Mouse (Mus musculus) embryonic facial prominence, embryonic 11.5 days (tissue): ENCODE data around the gene Trim67. TPM values are rescaled to one million over a fixed set of nuclear protein-coding genes. Genes with fewer than 3 reads are reported as not detected.
"Not testable (repeated sequence)": the region's sequence is repeated elsewhere in the genome, so short reads cannot be mapped to it uniquely, and the experiment has no call there.

Source experiments
- ATAC-seq: fragments of 200-750 bp; cut with Nextera tagmentation; replicated peaks from 2 replicates; pipeline ENCODE4 v1.8.0; 2017; ENCODE audit warnings: low read depth; ENCODE audit not compliant: insufficient number of reproducible peaks, low FRiP score, low TSS enrichment
- DNase-seq: peaks from one replicate; pipeline ENCODE4 v3.0.0-alpha.2; 2015; ENCODE audit warnings: low spot score
- H3K27ac ChIP-seq: fragments of 300-500 bp; sonication (generic); replicated peaks from 2 replicates; pipeline ENCODE4 v1.5.1; 2014; ENCODE audit warnings: mild to moderate bottlenecking, low read depth, low read length, control low read depth
- H3K27me3 ChIP-seq: fragments of 300-500 bp; sonication (generic); 2 replicates; pipeline ENCODE4 v1.6.1; 2014; ENCODE audit warnings: mild to moderate bottlenecking, low read length, moderate library complexity, mixed read lengths; ENCODE audit not compliant: control insufficient read depth, insufficient read depth
- H3K36me3 ChIP-seq: fragments of 300-500 bp; sonication (generic); replicated peaks from 2 replicates; pipeline ENCODE4 v1.6.1; 2014; ENCODE audit warnings: low read depth, mild to moderate bottlenecking, low read length, moderate library complexity, mixed read lengths; ENCODE audit not compliant: control insufficient read depth, insufficient read depth
- H3K4me1 ChIP-seq: fragments of 300-500 bp; sonication (generic); 2 replicates; pipeline ENCODE4 v1.6.1; 2014; ENCODE audit warnings: low read length, mixed read lengths; ENCODE audit not compliant: control insufficient read depth, insufficient read depth
- H3K4me2 ChIP-seq: fragments of 300-500 bp; sonication (generic); 2 replicates; pipeline ENCODE4 v1.6.1; 2014; ENCODE audit warnings: low read depth, mild to moderate bottlenecking, control low read depth, low read length, moderate library complexity
- H3K4me3 ChIP-seq: fragments of 300-500 bp; sonication (generic); 2 replicates; pipeline ENCODE4 v1.5.1; 2014; ENCODE audit warnings: low read depth, low read length, control low read depth
- H3K9ac ChIP-seq: fragments of 300-500 bp; sonication (generic); replicated peaks from 2 replicates; pipeline ENCODE4 v1.6.1; 2014; ENCODE audit warnings: mild to moderate bottlenecking, control low read depth, low read length
- H3K9me3 ChIP-seq: fragments of 300-500 bp; sonication (generic); replicated peaks from 2 replicates; pipeline ENCODE4 v1.6.1; 2016; ENCODE audit warnings: mild to moderate bottlenecking, low read length, inconsistent platforms, mixed read lengths; ENCODE audit not compliant: control insufficient read depth
- WGBS: fragments of 180-500 bp; shearing (Covaris S2); extraction: QIAGEN DNeasy Blood & Tissue Kit; methylation state at CpG from one replicate; pipeline ENCODE4 v1.1.7; 2014; 5-methylcytosine and 5-hydroxymethylcytosine counted together
- polyA plus RNA-seq: library from polyadenylated mRNA; unstranded; fragments of >200 nt; fragmentation: Nextera tagmentation; extraction: Ambion mirVana; gene quantifications from 2 replicates; pipeline ENCODE4 v1.2.1, GENCODE M21; 2014

Gene Trim67
- polyA plus RNA-seq, 1 experiment from 2014 or later = 1.2 TPM

GRCm38 (mm10) chr8:124836907-124837306 lies 44.0 kb downstream of the Trim67 start:
- ATAC-seq = no peak
- 80% methylated on average over 2 of the region's 2 CpGs for WGBS
- no peak for DNase-seq
- H3K27me3 ChIP-seq = no peaks in the 10 kb centered on the region
- no peak overlapping the region for H3K4me2 ChIP-seq
- H3K4me1 ChIP-seq = no peaks in the 10 kb centered on the region
- H3K27ac ChIP-seq = no peak overlapping the region
- H3K9me3 ChIP-seq = no peaks in the 10 kb centered on the region
- H3K36me3 ChIP-seq = peaks cover 13% of the 10 kb centered on the region
- H3K4me3 ChIP-seq = no peak overlapping the region
- no peak overlapping the region for H3K9ac ChIP-seq

- no peaks in the 10 kb centered on the region for H3K27me3 ChIP-seq
- H3K9ac ChIP-seq = no peak overlapping the region
- peaks cover 13% of the 10 kb centered on the region for H3K36me3 ChIP-seq
- DNase-seq = no peak
- H3K4me2 ChIP-seq = no peak overlapping the region
- H3K4me3 ChIP-seq = no peak overlapping the region
- no peaks in the 10 kb centered on the region for H3K4me1 ChIP-seq
- 83% methylated on average over 2 of the region's 2 CpGs for WGBS
- no peak overlapping the region for H3K27ac ChIP-seq
- no peak for ATAC-seq
- no peaks in the 10 kb centered on the region for H3K9me3 ChIP-seq
Measured at GRCm38 (mm10) chr8:124837956-124838355, 45.1 kb downstream of the Trim67 start.

GRCm38 (mm10) chr8:124839371-124839770 lies 46.5 kb downstream of the Trim67 start:
- Histone ChIP-seq H3K27me3 (no peaks in the 10 kb centered on the region), H3K4me1 (no peaks in the 10 kb centered on the region), H3K36me3 (peaks cover 13% of the 10 kb centered on the region), H3K27ac (no peak overlapping the region), H3K4me2 (no peak overlapping the region), H3K9ac (no peak overlapping the region), H3K9me3 (no peaks in the 10 kb centered on the region), H3K4me3 (no peak overlapping the region)
- WGBS = 89% methylated on average over 10 of the region's 10 CpGs
- ATAC-seq (no peak), DNase-seq (no peak)

- H3K27me3 ChIP-seq = no peaks in the 10 kb centered on the region
- H3K4me3 ChIP-seq = no peak overlapping the region
- WGBS = 93% methylated on average over 7 of the region's 7 CpGs
- no peak overlapping the region for H3K9ac ChIP-seq
- DNase-seq = no peak
- H3K27ac ChIP-seq = no peak overlapping the region
- H3K4me2 ChIP-seq = no peak overlapping the region
- H3K9me3 ChIP-seq = no peaks in the 10 kb centered on the region
- peaks cover 13% of the 10 kb centered on the region for H3K36me3 ChIP-seq
- no peak for ATAC-seq
- H3K4me1 ChIP-seq = no peaks in the 10 kb centered on the region
Measured at GRCm38 (mm10) chr8:124840900-124841299, 48.0 kb downstream of the Trim67 start.

GRCm38 (mm10) chr8:124841775-124842174 lies 48.9 kb downstream of the Trim67 start:
- Histone ChIP-seq H3K4me2 (no peak overlapping the region), H3K4me1 (no peaks in the 10 kb centered on the region), H3K36me3 (peaks cover 13% of the 10 kb centered on the region), H3K4me3 (no peak overlapping the region), H3K27me3 (no peaks in the 10 kb centered on the region), H3K9me3 (no peaks in the 10 kb centered on the region), H3K9ac (no peak overlapping the region), H3K27ac (no peak overlapping the region)
- no peak for DNase-seq
- 92% methylated on average over 10 of the region's 10 CpGs for WGBS
- ATAC-seq = no peak

- not testable (repeated sequence) for H3K27ac ChIP-seq, H3K9ac ChIP-seq, H3K4me3 ChIP-seq, H3K27me3 ChIP-seq, H3K4me1 ChIP-seq, DNase-seq, ATAC-seq, H3K4me2 ChIP-seq, H3K9me3 ChIP-seq
- WGBS = 84% methylated on average over 1 of the region's 1 CpGs
- peaks cover 13% of the 10 kb centered on the region for H3K36me3 ChIP-seq
Measured at GRCm38 (mm10) chr8:124842929-124843328, 50.0 kb downstream of the Trim67 start.

GRCm38 (mm10) chr8:124845131-124845530 lies 52.2 kb downstream of the Trim67 start:
- H3K4me3 ChIP-seq = no peak overlapping the region
- H3K4me1 ChIP-seq = no peaks in the 10 kb centered on the region
- no peak overlapping the region for H3K4me2 ChIP-seq
- peaks cover 7% of the 10 kb centered on the region for H3K36me3 ChIP-seq
- DNase-seq (no peak), ATAC-seq (no peak)
- 58% methylated on average over 3 of the region's 3 CpGs for WGBS
- no peaks in the 10 kb centered on the region for H3K27me3 ChIP-seq
- H3K9ac ChIP-seq = no peak overlapping the region
- no peak overlapping the region for H3K27ac ChIP-seq
- H3K9me3 ChIP-seq = no peaks in the 10 kb centered on the region

GRCm38 (mm10) chr8:124845573-124845972 lies 52.7 kb downstream of the Trim67 start:
- no peaks in the 10 kb centered on the region for H3K4me1 ChIP-seq
- no peak overlapping the region for H3K4me3 ChIP-seq
- no peak overlapping the region for H3K9ac ChIP-seq
- no peaks in the 10 kb centered on the region for H3K27me3 ChIP-seq
- ATAC-seq (no peak), DNase-seq (no peak)
- H3K4me2 ChIP-seq = no peak overlapping the region
- peaks cover 4% of the 10 kb centered on the region; the same call in 1 of the 2 replicates for H3K36me3 ChIP-seq
- 90% methylated on average over 5 of the region's 5 CpGs for WGBS
- no peaks in the 10 kb centered on the region for H3K9me3 ChIP-seq
- H3K27ac ChIP-seq = no peak overlapping the region
